Mouse (Mus musculus) kidney, adult 18-20 months (tissue): Measurements from ENCODE around the gene Urah.

ENCODE experiments used
- DNase-seq: peaks from one replicate; pipeline ENCODE4 v3.0.0; 2021

The Urah gene

GRCm38 (mm10) chr7:140877364-140877763 is 42.5 kb downstream of the Urah start:
- no peak for DNase-seq

GRCm38 (mm10) chr7:140879355-140879754 is 44.5 kb downstream of the Urah start:
- no peak for DNase-seq

- peak; percentile 54 for DNase-seq
These were observed 45.6 kb downstream of the Urah start for GRCm38 (mm10) chr7:140880419-140880818.

GRCm38 (mm10) chr7:140880865-140881515 is 46.2 kb downstream of the Urah start:
- no peak for DNase-seq

GRCm38 (mm10) chr7:140881696-140882468 is 47.1 kb downstream of the Urah start, which contains the start of the genes Psmd13 and Sirt3:
Gene Psmd13 (plus strand): TSS chr7:140881968.
Gene Sirt3 (minus strand): TSS chr7:140882309.
- peak; percentile 95 for DNase-seq

GRCm38 (mm10) chr7:140882469-140882803 is 47.6 kb downstream of the Urah start:
- no peak for DNase-seq
